Mouse (Mus musculus) A20 (cell line): ENCODE measurements around the gene 9130409I23Rik.

ENCODE experiments used
- DNase-seq: peaks from one replicate; pipeline ENCODE4 v3.0.0-alpha.2; 2011; ENCODE audit warnings: low read depth, low spot score

9130409I23Rik gene

GRCm38 (mm10) chr1:181050937-181051336, at the start of gene 9130409I23Rik:
Gene 9130409I23Rik (plus strand): TSS chr1:181051237.
- DNase-seq: no peak

- DNase-seq: no peak
Observed at GRCm38 (mm10) chr1:181001621-181002020, 49.4 kb upstream of the 9130409I23Rik start.

- no peak for DNase-seq
Observed at GRCm38 (mm10) chr1:181003790-181004189, 47.2 kb upstream of the 9130409I23Rik start.

GRCm38 (mm10) chr1:181005331-181005730, 45.7 kb upstream of the 9130409I23Rik start:
- no peak for DNase-seq

- no peak for DNase-seq
Observed at GRCm38 (mm10) chr1:181007831-181008230, 43.2 kb upstream of the 9130409I23Rik start.

- no peak for DNase-seq
Observed at GRCm38 (mm10) chr1:181008266-181008665, 42.8 kb upstream of the 9130409I23Rik start.

- no peak for DNase-seq
Observed at GRCm38 (mm10) chr1:181009011-181009590, 41.9 kb upstream of the 9130409I23Rik start.

GRCm38 (mm10) chr1:181009754-181010153, 41.3 kb upstream of the 9130409I23Rik start:
- no peak for DNase-seq

GRCm38 (mm10) chr1:181010171-181010932, 40.7 kb upstream of the 9130409I23Rik start:
- DNase-seq: no peak

- no peak for DNase-seq
Observed at GRCm38 (mm10) chr1:181011601-181012000, 39.4 kb upstream of the 9130409I23Rik start.

- no peak for DNase-seq
Observed at GRCm38 (mm10) chr1:181012416-181012815, 38.6 kb upstream of the 9130409I23Rik start.

- no peak for DNase-seq
Observed at GRCm38 (mm10) chr1:181013446-181013845, 37.6 kb upstream of the 9130409I23Rik start.

- no peak for DNase-seq
Observed at GRCm38 (mm10) chr1:181014731-181015500, 36.1 kb upstream of the 9130409I23Rik start.

GRCm38 (mm10) chr1:181015558-181015957, 35.5 kb upstream of the 9130409I23Rik start:
- no peak for DNase-seq

GRCm38 (mm10) chr1:181016045-181016444, 35.0 kb upstream of the 9130409I23Rik start:
- no peak for DNase-seq

GRCm38 (mm10) chr1:181016532-181017131, 34.4 kb upstream of the 9130409I23Rik start:
- peak; percentile 37 for DNase-seq

GRCm38 (mm10) chr1:181017212-181017711, 33.8 kb upstream of the 9130409I23Rik start:
- DNase-seq: peak; percentile 90

GRCm38 (mm10) chr1:181017890-181018420, 33.1 kb upstream of the 9130409I23Rik start:
- no peak for DNase-seq

GRCm38 (mm10) chr1:181020756-181021487, 30.1 kb upstream of the 9130409I23Rik start, which contains the start of gene Ephx1:
Gene Ephx1 (minus strand): TSS chr1:181020904.
- DNase-seq: no peak

- DNase-seq: no peak
Observed at GRCm38 (mm10) chr1:181021488-181021865, 29.6 kb upstream of the 9130409I23Rik start.

GRCm38 (mm10) chr1:181022265-181022664, 28.8 kb upstream of the 9130409I23Rik start:
- DNase-seq: peak; percentile 86
